Mouse (Mus musculus) common myeloid progenitor, adult 5-6 weeks (primary cell): ENCODE results near the gene Scaf4. TPM values are rescaled to one million over a fixed set of nuclear protein-coding genes. Genes with fewer than 3 reads are reported as not detected.
"Not testable (repeated sequence)": the region's sequence is repeated elsewhere in the genome, so short reads cannot be mapped to it uniquely, and the experiment has no call there.

Experiments used
- ATAC-seq: replicated peaks from 2 replicates; pipeline ENCODE4 v1.8.0; 2016; ENCODE audit warnings: low read depth, mild to moderate bottlenecking, moderate TSS enrichment, inconsistent platforms; ENCODE audit not compliant: poor library complexity, severe bottlenecking
- total RNA-seq: library from RNA; stranded (forward); fragments of 200-1000, 187-1606 nt; gene quantifications from 2 replicates; pipeline ENCODE4 v1.2.3, GENCODE M21; 2017

Scaf4 gene
- total RNA-seq, 1 experiment from 2014 or later = 26.9 TPM

DNA sequence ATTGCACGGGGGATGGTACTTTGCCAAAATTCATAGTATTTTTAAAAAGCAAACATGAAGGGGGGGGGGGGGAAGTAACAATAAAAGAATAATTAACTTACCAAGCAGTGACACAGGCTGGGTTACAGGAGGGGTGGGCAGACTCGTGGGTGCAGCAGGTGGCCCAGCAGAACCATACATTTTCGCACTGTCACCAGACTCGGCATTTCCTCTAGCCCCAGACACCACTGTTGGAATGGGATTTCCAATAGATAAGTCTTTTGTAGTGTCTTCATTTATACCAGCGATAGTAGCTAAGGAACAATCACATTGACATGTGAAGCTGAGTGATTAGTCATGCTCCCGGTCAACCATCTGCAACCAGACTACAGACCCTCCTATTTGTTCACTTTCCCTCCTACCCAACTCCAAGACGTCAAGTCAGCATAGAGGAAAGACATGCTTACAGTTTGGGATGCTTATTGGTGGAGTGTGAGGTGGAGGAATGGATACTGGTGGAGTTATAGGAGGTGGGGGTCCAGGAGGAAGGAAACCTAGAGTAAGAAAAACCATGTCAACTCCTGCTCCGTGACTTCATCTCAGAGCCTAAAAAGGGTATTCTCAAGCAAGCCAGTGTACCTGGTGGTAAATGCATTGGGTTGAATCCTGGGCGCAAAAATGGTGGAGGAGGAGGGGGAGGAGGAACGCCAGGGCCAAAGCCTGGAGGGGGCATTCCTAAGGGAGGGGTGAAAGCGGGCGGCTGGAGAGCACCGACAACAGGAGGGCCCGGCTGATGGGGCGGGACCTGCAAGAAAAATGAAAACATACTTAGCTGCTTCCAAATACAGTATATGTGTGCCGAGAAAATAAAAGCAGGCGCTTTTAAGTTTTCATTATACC is 41.6 kb downstream of the Scaf4 start:
- no peak for ATAC-seq

DNA sequence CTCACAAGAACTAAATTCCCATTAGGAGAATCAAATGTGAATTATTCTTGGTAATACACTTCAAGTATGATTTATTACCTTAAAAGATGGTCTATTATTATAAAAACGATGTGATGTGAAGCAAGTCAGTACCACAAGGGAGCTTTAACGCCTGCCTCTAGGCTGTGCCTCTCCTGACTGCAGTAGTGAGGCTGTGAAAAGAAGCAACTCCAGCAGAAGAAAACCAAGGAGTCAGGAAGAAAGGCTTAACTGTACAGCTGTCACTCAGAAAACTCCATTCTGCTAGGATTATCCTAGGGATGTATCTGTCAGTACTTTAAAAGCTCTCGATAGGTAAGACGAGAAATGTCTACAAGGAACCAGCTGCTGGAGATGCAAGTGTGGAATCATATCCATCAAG is 42.4 kb downstream of the Scaf4 start:
- ATAC-seq = no peak

DNA sequence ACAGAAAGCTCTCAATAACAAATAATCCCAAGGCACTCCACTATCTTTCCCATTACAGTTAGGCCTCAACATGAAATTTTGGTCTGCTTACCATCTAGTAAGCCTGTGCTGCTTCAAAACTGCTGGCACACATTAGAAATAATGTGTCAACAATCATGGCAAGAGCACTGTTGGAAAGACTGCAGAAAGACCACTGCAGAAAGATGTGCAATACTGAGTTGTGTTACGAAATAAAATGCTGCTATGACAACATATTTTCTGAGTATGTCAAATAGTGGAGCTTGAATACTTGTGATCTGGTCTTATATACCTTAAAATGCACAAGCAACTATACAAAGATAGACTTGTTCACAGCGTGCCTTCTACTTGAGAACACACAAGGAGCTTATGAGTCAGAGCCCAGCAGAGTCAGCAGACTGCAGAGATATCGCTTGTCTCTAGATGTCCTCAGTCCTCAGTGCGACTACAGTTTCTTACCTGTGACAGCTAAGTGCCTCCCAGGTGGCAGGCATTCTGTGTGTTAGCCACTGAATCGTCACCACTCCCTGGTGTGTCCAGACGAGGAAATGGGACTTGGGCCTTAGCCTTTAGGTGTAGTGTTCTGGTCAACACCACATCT is 45.1 kb downstream of the Scaf4 start:
- no peak for ATAC-seq

- ATAC-seq = no peak
Measured at GRCm38 (mm10) chr16:90235188-90235587, 49.1 kb downstream of the Scaf4 start.

- ATAC-seq = no peak
Measured at GRCm38 (mm10) chr16:90234617-90235016, 49.7 kb downstream of the Scaf4 start.

DNA sequence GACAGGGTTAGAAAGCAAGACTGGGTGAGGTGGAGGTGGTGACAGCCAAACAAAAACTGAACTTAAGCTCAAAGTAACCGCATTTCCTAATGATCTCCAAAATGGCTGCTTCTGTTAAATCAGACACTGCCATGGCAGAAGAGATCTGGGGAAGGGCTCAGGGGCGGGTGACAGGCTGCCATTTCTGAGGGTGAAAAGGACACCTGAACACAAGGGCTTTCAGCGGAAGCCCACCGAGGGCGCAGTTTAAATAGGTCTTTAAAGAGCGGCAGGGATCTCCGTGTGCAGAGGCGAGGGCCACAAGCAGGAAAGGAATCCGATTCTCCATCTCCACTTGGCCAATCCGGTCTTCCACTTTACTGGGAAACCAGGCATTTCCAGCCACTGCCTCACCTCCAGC is 50.6 kb downstream of the Scaf4 start:
- no peak for ATAC-seq

DNA sequence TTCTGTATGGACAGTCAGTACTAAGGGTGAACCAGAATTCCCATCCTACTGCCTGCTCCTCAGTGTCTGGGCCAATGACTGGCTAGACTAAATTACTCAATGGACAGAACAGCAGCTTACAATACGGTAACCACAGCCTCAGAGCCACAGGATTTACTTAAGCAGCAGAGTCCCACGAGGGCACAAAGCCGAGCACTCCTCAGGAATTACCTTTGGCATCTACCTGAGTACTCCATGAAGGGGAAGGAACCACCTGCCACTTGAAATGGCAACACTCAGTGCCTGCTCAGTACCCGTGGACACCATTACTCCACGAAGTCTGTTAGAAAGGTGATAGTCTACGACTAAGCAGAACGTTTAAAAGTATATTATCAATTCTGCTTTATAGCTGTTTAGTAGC is 53.0 kb downstream of the Scaf4 start:
- no peak for ATAC-seq

- no peak for ATAC-seq
Measured at GRCm38 (mm10) chr16:90229897-90230296, 54.4 kb downstream of the Scaf4 start.

- ATAC-seq = no peak
Measured at GRCm38 (mm10) chr16:90221441-90222070, 62.7 kb downstream of the Scaf4 start.

DNA sequence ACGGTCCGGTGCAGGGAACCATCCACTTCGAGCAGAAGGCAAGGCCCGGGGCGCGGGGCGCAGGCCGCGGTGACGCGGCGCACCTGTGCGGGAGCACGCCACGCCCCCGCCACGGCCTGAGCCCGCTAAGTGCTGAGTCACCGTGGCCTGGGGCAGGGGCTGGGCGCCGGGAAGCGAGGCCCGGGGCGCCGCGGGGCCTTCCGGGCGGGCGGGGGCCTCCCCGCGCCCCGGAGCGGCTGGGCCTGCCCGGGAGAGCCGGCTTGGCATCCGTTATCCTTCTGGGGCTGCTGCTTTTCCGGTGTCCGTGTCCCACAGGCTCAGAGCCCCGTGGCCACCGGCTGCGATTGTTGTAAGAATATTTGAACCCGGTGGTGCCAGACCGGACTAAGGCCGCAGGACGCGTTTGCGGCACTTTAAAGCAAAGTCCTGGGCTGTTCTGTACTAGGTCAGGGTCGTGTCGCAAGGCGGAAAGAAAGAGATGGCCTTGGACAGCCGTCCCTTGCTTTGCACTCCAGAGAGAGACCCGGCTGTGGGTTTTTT is 63.3 kb downstream of the Scaf4 start:
- ATAC-seq = peak; percentile 10

- ATAC-seq = peak; percentile 86
Measured at GRCm38 (mm10) chr16:90220026-90220891, 64.0 kb downstream of the Scaf4 start, which contains the start of gene Sod1. Gene Sod1, plus strand, starts transcription at chr16:90220754.

DNA sequence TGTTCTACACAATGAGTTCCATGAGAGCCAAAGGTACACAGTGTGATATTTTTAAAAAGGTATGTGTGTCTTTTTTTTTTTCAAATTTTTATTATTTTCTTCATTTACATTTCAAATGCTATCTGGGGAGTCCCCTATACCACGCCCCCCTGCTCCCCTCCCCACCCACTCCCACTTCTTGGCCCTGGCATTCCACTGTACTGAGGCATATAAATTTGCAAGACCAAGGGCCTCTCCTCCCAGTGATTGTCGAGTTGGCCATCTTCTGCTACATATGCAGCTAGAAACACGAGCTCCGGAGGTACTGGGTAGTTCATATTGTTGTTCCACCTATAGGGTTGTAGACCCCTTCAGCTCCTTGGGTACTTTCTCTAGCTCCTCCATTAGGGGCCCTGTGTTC is 64.9 kb downstream of the Scaf4 start:
- ATAC-seq = not testable (repeated sequence)

- no peak for ATAC-seq
Measured at GRCm38 (mm10) chr16:90217926-90218325, 66.4 kb downstream of the Scaf4 start.

DNA sequence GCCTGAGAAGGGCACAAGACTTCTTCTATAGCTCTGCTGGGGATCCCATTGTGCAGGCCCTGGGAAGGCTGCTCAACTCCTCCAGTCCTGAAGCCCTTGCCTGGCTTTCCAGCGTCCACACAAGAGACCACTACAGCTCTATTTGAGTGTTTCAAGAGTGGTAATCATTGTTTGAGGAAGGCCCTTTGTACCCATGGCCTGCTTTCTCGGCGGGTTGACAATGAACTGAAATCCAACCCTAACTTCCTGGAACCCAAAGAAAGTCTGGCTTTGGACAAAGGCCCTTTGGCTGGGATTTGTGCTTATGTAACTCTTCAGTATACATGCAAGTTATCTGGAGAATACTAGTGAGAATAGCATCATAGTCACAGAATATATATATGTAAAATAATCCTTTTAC is 66.9 kb downstream of the Scaf4 start:
- ATAC-seq = no peak

GRCm38 (mm10) chr16:90216414-90216813 is 67.9 kb downstream of the Scaf4 start:
- no peak for ATAC-seq

DNA sequence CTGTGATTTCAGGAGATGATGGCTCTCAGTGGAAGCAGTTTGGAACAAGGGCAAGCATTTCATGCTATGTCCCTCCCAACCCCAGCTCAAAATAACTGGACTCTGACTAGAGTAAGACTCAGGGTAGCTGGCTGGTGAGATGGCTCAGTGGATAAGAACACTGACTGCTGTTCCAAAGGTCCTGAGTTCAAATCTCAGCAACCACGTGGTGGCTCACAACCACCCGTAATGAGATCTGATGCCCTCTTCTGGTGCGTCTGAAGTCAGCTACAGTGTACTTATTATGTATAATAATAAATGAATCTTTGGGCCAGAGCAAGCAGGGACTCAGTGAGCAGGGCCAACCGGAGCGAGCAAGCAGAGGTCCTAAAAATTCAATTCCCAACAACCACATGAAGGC is 68.4 kb downstream of the Scaf4 start:
- not testable (repeated sequence) for ATAC-seq

- peak; percentile 63 for ATAC-seq
Measured at GRCm38 (mm10) chr16:90214731-90215565, 69.4 kb downstream of the Scaf4 start.

DNA sequence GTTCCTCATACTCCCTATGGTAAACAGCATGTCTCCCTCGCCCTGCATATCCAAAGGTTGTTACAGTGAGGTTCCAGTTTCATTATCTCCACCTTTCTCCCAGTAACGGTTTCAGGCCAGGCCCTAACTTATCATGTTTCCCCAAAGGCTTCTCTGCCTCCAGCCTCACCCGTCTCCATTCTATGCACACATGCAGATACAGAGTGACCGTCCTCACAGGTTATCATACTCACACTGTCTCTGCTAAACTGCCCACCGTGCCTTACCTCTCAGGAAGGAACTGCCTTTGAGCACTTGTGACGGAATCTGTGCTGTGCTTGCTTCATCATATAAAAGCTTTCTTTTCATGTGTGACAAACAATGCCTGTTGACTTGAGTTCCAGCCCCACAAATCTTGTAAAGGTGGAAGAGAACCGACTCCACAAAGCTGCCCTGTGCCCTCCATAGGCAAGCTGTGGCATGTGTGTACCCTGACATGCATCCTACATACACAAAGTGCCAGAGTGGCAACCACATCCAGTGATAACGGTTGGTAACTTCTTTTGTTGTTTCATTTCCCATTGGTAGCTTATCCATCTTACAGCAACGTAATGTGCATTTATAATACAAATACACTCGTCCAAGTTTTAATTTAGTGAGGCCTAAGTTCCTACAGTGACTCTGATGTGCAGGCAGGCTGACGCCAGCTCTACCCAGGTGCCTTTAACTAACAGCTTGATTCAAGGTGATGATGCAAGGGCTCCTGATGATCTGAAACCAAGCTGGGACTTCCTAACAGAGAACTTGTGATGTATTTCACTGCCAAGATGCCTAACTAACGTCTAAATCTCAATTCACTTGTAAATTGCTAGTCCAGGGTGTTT is 70.6 kb downstream of the Scaf4 start:
- peak; percentile 42 for ATAC-seq
